Mouse (Mus musculus): ENCODE measurements around the gene Disp1. TPM values are rescaled to one million over a fixed set of nuclear protein-coding genes. Genes with fewer than 3 reads are reported as not detected.

Disp1 gene
- total RNA-seq, 2 experiments from 2014 or later = 3.8 to 3.9 TPM

GRCm38 (mm10) chr1:183212757-183213211, 8.5 kb downstream of the Disp1 start:
- intact Hi-C loops (cut with DNase I) = no loop called here

DNA sequence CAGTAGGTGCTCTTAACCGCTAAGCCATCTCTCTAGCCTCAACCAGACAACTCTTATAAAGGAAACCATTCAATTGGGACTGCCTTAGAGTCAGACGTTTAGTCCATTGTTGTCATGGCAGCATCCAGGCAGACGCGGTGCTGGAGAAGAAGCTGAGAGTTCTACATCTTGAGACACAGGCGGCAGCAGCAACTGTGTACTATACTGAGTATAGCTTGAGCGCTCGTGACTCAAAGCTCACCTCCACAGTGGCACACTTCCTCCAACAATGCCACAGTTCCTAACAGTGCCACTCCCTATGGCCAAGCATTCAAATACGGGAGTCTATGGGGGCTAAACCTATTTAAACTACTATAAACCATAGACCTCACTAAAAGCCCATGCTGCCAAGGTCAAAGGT, 11.2 kb downstream of the Disp1 start:
- no peak for DNase-seq (ENCODE audit: extremely low spot score in 1 of 2, low spot score in 2 of 2)
- intact Hi-C loops (cut with DNase I) = no loop called here

More at GRCm38 (mm10) chr1:183212757-183213211, 8.5 kb downstream of the Disp1 start:
- DNase-seq (ENCODE audit: extremely low spot score in 1 of 2, low spot score in 2 of 2) = peak; percentile 18 to 42

- DNase-seq (ENCODE audit: extremely low spot score in 1 of 2, low spot score in 2 of 2) = no peak
- intact Hi-C loops (cut with DNase I) = no loop called here
These were observed 13.7 kb downstream of the Disp1 start for GRCm38 (mm10) chr1:183207623-183208022.

DNA sequence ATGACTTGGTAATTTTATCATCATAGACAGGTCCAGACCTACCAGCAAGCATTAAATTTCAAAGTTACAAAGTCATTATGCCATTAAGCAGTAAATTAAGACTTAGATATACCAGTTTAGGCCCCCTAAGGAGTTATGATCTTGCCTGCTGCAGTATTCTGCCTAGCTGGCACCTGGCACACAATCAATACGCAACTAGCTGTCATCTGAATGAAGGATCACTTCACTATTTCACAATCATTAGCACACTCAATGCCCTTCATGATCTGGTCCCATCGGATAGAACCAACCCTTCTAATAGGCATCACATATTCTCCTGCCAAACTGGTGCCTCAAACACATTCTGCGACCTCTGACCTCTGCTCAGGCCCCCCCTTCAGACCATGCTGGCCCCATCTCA, 14.2 kb downstream of the Disp1 start:
- no peak for DNase-seq (ENCODE audit: extremely low spot score in 1 of 2, low spot score in 2 of 2)
- intact Hi-C loops (cut with DNase I) = no loop called here

- DNase-seq (ENCODE audit: extremely low spot score in 1 of 2, low spot score in 2 of 2) = no peak
- intact Hi-C loops (cut with DNase I) = no loop called here
These were observed 20.4 kb downstream of the Disp1 start for GRCm38 (mm10) chr1:183200926-183201325.

DNA sequence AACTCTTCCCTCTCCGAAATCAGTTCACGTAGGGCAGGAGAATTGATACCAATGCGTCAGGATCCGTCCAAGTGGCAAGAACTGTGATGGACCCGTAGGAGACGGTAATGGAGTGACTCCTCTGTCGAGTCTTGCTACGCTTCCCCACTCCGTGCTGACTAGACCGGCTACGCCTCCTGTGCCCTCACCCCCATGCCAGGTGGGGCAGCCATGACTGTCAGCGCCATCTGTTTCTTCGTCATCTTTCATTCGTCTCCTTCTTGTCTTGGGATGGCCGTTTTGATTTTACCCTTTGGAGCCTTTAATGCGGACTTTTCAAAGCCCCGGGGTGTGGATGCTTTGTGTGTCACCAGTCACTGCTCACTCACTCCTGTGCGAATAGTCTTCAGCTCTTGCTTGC, 26.6 kb downstream of the Disp1 start:
- intact Hi-C loops (cut with DNase I) = no loop called here
- DNase-seq (ENCODE audit: extremely low spot score in 1 of 2, low spot score in 2 of 2) = no peak

- no peak for DNase-seq (ENCODE audit: extremely low spot score in 1 of 2, low spot score in 2 of 2)
- intact Hi-C loops (cut with DNase I) = no loop called here
These were observed 27.2 kb downstream of the Disp1 start for GRCm38 (mm10) chr1:183194151-183194550.

GRCm38 (mm10) chr1:183191398-183191797, 29.9 kb downstream of the Disp1 start:
- intact Hi-C loops (cut with DNase I) = no loop called here
- no peak for DNase-seq (ENCODE audit: extremely low spot score in 1 of 2, low spot score in 2 of 2)

DNA sequence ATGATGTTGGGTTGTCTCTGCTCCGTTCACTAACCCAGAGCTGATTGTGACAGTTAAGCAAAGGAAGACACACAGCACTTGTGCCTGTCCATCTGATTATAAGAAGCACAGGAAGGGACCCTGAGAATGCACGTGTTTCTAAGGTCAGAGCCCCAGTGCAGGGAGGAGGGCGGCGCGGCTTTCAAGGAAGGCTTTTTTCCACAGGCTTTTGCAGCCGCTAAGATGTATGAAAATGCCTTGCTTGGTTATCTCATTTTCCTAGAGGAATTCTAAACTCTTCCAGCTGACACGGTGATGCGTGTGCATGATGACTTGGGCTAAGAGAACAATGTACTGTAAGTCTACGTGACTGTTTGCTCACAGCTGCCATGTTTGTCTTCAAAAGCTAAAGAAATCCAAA, 30.9 kb downstream of the Disp1 start:
- no peak for DNase-seq (ENCODE audit: extremely low spot score in 1 of 2, low spot score in 2 of 2)
- intact Hi-C loops (cut with DNase I) = no loop called here

- intact Hi-C loops (cut with DNase I) = no loop called here
- no peak for DNase-seq (ENCODE audit: extremely low spot score in 1 of 2, low spot score in 2 of 2)
These were observed 32.2 kb downstream of the Disp1 start for GRCm38 (mm10) chr1:183189014-183189662.

DNA sequence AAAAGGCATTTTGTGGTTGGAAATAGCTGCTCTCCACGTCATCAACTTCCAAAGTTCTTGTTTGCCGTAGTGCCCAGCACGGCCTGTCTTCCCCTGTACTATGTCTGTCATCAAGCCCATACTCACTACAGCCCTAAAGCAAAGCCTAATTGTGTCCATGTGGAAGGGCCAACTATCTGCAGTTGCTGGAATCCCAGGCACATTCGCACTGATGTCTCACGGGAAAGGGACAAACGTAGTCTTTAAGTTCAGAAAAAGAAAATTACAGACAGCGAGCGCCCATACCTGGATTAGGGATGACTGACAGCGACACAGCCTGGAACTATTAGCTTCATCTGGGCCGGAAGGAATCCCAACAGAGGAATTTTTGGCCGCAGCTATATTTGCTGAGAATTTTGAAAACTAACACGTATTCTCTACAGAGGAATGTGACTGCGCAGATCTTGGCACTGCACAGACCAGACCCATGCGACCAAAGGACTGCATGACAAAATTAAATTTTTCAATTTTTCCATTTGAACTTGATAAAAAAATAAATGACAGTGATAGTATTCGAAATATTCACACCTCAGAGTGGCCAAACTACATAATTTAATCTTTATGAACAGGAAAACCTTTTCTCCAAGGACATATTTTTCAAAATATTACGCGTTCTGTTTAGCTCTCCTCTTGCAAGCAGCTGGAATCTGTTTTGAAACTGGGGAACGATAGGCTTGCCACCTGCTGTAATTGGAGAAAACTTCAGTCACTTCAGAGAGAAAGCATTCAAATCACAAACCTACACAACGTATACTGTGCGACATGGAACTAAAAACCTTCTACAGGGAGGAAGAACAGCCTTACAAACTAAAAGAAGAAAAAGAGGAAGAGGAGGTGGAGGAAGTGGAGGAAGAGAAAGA, 33.0 kb downstream of the Disp1 start:
- intact Hi-C loops (cut with DNase I) = no loop called here
- DNase-seq (ENCODE audit: extremely low spot score in 1 of 2, low spot score in 2 of 2) = no peak

- intact Hi-C loops (cut with DNase I) = no loop called here
- DNase-seq (ENCODE audit: extremely low spot score in 1 of 2, low spot score in 2 of 2) = no peak
These were observed 35.8 kb downstream of the Disp1 start for GRCm38 (mm10) chr1:183185560-183185959.

DNA sequence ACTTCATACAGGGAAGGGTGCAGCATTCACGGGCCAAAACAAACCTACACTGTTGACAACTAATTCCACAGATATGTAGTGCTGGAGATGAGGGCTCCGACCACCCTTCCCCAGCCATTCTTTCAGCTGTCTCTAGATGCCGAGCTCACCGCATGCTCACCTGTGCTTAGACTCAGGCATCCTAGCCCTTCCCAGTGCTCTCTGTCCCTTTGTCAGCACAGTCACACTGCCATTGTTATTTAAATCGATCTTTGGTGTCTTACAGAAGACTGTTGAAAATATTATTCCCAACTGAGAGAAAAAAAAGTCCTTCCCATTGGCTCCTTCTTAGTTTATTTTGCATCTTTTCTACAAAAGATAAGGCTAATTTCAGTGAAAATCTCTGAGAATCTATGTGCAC, 36.6 kb downstream of the Disp1 start:
- no peak for DNase-seq (ENCODE audit: extremely low spot score in 1 of 2, low spot score in 2 of 2)
- intact Hi-C loops (cut with DNase I) = no loop called here

DNA sequence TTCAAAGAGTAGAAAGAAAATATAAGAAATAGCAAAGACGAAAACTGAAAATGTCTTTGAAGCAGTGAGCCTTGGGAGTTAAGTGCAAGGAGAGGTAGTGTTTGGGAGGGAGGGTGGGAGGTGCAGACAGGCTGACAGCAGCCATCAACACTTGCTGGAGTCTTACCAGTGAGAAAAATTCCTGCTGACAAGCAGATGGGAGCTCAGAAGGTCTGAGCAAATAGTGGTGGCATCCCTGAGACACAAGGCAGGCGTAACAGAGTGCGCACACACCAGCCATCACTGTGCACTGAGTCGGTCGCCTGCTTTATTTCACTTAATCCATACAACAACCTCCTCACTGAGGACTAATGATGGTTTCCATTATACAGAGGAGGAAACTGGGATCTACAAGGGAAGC, 37.8 kb downstream of the Disp1 start:
- intact Hi-C loops (cut with DNase I) = no loop called here
- DNase-seq (ENCODE audit: extremely low spot score in 1 of 2, low spot score in 2 of 2) = no peak

DNA sequence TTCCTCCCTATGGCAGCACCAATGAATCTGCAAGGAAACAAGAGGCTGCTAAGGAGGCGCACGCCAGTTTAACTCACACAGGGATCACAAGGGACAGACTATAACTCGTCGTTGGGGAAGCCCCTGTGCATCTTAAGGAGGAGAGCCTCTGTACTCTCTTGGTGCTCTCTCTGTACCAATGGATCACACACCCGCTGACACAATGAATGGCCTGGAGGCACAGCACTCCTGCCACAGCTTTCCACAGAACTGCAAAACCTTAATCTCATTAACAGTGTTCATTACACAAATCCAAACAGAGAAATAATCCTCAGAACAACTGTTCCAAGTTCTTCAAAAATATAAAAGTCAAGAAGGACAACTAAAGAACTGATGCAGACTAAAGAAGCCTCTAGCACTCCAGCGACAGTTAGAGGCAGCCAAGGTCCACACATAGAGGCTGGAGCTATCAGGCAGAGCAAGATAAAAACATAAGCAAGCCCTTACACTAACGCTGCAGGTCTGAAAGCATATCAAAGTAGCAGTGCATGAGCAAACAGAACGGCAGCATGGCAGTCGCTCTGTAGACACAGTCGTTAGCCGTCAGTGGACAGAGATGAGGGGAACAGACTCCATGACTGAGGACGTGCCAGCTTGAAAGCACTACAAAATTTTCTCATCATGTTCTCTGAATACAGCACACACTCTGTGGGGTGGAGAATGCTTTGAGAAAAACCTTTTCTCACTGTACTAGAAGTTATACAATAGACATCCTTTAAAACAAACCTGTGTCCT, 38.5 kb downstream of the Disp1 start:
- no peak for DNase-seq (ENCODE audit: extremely low spot score in 1 of 2, low spot score in 2 of 2)
- intact Hi-C loops (cut with DNase I) = no loop called here

DNA sequence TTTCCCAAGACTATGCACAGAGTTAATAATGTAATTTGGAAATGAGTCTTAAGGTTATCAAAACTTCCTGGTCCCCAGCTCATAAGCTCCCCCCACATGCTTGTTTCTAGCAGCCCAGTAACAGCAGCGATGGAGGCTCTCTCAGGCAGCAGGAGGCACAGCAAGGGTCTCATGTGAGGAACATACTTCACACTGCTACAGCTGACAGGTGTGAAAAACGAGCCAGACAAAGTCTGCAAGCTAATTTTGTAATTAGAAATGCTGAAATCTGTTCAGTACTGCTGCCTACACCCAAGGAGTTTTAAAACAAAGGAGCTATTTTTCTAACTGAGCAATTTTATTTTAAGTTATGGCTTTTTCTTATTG, 40.3 kb downstream of the Disp1 start:
- intact Hi-C loops (cut with DNase I) = no loop called here

DNA sequence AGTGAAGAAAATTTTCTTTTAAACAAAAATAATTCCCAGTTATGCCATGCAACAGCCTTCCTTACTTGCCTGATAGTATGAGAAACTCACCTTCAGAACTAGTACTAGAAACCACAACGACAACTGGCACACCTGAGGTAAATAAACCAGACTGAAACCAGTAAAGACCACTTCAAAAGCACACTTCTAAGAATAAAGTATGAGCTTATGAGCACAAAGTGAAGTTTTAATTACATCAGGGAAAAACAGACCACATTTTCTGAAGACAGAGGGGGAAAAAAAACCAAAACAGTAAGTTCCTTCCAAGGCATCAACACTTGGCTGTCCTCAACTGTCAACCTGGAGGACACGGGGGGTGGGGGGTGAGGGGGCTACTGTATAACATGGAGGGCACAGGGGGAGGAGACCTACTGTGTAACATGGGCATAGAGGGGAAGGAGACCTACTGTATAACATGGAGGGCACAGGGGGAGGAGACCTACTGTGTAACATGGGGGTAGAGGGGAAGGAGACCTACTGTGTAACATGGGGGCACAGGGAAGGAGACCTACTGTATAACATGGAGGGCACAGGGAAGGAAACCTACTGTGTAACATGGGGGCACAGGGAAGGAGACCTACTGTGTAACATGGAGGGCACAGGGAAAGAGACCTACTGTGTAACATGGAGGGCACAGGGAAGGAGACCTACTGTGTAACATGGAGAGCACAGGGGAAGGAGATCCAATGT, 40.9 kb downstream of the Disp1 start:
- intact Hi-C loops (cut with DNase I) = no loop called here
- no peak for DNase-seq (ENCODE audit: extremely low spot score in 1 of 2, low spot score in 2 of 2)

More for the DNA sequence above, 40.3 kb downstream of the Disp1 start:
- DNase-seq (ENCODE audit: extremely low spot score in 1 of 2, low spot score in 2 of 2) = peak in 1 of 2 experiments; percentile 43

DNA sequence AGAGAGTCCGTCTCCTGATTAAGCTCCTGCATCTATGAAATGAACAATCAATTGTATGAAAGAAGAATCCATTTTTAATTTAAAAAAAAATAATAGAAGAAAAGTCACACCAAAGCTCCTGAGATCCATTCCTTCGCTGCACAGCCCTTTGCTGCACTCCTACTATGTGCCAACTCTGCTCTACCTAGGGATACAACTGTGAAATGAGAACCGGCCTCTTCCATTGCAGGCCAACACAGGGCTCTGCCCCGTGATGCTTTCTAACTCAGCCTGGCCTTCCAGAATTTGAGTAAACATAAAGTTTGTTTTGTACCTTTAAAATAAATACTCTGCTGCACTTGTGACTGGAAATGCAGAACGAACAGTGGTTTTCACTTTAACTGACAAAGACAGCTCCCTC, 42.0 kb downstream of the Disp1 start:
- DNase-seq (ENCODE audit: extremely low spot score in 1 of 2, low spot score in 2 of 2) = no peak
- intact Hi-C loops (cut with DNase I) = no loop called here

DNA sequence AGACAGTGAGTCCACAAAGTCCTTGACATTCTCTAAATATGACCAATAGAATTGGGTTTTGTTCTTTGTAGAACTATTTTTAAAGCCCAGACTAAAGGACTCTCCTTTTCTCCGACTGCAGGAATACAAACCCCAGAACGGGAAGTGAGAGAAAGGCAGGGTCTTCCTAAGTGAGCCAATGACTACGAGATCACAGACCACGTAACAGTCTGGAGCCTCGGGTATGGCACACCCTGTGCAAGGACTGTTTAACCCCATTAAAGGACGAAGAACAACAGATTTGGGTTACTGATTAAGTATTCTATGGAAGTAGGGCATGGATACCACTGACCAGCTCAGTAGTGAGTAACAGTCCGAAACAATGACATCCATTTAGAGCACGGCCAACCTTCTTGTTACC, 46.1 kb downstream of the Disp1 start:
- intact Hi-C loops (cut with DNase I) = no loop called here
- DNase-seq (ENCODE audit: extremely low spot score in 1 of 2, low spot score in 2 of 2) = no peak
